Mouse (Mus musculus) hindlimb bud, embryonic 11.5 days (tissue): Measurements from ENCODE around the gene Adk.
"Not testable (repeated sequence)": the region's sequence is repeated elsewhere in the genome, so short reads cannot be mapped to it uniquely, and the experiment has no call there.

Experiments used
- DNase-seq: peaks from one replicate; pipeline ENCODE4 v3.0.0-alpha.2; 2012; ENCODE audit warnings: low read depth, low spot score; ENCODE audit errors: extremely low spot score

The Adk gene

GRCm38 (mm10) chr14:21064321-21064720 is 11.9 kb downstream of the Adk start:
- no peak for DNase-seq

GRCm38 (mm10) chr14:21065490-21066162 is 13.3 kb downstream of the Adk start:
- no peak for DNase-seq

GRCm38 (mm10) chr14:21069594-21069993 is 17.2 kb downstream of the Adk start:
- DNase-seq = no peak

- no peak for DNase-seq
Observed at GRCm38 (mm10) chr14:21073981-21074380, 21.6 kb downstream of the Adk start.

GRCm38 (mm10) chr14:21074398-21075320 is 22.3 kb downstream of the Adk start:
- DNase-seq = no peak

- no peak for DNase-seq
Observed at GRCm38 (mm10) chr14:21075751-21076500, 23.6 kb downstream of the Adk start.

GRCm38 (mm10) chr14:21076501-21077194 is 24.3 kb downstream of the Adk start:
- no peak for DNase-seq

GRCm38 (mm10) chr14:21077939-21078338 is 25.6 kb downstream of the Adk start:
- no peak for DNase-seq

DNA sequence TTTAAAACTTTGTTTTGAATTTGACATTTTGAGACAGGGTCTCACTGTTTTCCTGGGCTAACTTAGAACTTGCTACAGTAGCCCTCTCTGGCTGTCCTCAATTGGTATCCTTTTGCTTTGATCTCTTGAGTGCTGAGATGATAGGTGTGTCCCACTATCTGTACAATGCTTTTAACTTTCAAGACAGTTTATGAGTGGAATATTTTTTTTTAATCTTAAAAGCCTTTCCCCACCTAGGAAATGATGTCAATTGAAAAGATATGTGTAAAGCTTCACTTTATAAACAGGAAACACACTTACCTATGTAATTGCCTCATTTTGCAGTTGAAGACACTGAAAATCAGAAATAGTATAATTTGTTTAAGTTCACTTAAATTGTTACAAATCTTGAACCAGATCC is 26.1 kb downstream of the Adk start:
- no peak for DNase-seq

GRCm38 (mm10) chr14:21082823-21083222 is 30.4 kb downstream of the Adk start:
- DNase-seq = no peak

- no peak for DNase-seq
Observed at GRCm38 (mm10) chr14:21085666-21086065, 33.3 kb downstream of the Adk start.

- no peak for DNase-seq
Observed at GRCm38 (mm10) chr14:21086106-21086505, 33.7 kb downstream of the Adk start.

- peak; percentile 70 for DNase-seq
Observed at GRCm38 (mm10) chr14:21086827-21087351, 34.5 kb downstream of the Adk start.

DNA sequence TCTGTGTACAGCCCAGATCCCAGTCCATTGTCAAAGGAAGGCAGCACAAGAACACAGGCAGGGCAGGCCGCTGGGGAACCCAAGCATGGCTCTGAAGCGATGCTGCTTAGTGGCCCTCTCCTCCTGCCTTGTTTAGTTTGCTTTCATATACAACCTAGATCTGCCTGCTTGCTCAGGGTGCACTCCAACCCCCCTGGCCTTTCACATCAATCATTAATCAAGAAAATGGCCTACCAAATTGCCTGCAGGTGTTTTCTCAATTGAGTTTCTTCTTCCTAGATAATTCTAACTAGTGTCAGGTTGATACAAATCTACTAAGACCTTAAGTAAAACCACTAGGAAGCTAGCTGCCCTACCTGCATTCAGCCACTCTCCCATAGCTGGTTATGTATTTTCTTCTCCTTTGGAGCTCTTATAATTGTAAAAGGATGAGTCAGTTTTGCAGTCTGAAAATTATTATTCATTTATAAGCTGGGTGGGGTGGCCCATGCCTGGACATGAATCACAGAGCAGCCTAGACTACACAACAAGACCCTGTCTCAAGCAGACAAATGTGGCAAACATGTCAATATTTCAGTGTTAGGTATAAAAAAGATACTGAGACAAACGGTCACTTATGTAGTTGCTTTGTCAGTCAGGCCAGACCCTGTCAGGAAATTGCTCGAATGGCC is 35.2 kb downstream of the Adk start:
- DNase-seq = no peak

GRCm38 (mm10) chr14:21088731-21089130 is 36.4 kb downstream of the Adk start:
- no peak for DNase-seq

- no peak for DNase-seq
Observed at GRCm38 (mm10) chr14:21090400-21090799, 38.0 kb downstream of the Adk start.

DNA sequence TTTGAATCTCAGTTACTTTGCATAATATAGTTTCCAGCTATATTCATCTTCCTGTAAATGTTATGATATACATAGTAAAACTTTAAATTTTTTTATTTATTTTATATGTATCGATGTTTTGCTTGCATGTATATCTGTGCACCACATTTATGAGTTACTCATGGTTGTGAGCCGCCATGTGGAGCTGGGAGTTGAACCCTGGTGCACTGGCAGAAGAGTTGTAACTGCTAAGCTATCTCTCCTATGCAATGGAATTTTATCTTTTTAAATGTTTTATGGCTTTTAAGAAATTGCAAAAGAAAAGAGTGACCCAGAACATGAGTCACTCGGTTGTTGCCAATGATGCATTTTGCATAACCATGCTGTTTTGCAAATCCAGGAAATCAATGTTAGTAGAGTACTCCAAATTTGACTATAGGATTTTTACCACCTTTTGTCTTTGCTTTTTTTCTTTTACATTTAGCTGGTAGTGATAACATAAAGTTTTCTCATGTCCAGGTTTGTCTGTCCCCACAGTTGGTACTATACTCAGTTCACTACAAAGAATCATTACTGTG is 38.6 kb downstream of the Adk start:
- DNase-seq = no peak

DNA sequence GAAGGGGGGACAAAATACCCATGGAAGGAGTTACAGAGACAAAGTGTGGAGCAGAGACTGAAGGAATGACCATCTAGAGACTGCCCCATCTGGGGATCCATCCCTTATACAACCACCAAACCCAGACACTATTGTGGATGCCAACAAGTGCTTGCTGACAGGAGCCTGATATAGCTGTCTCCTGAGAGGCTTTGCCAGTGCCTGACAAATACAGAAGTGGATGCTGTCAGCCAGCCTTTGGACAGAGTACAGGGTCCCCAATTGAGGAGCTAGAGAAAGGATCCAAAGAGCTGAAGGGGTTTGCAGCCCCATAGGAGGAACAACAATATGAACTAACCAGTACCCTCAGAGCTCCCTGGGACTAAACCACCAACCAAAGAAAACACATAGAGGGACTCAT is 41.8 kb downstream of the Adk start:
- not testable (repeated sequence) for DNase-seq

DNA sequence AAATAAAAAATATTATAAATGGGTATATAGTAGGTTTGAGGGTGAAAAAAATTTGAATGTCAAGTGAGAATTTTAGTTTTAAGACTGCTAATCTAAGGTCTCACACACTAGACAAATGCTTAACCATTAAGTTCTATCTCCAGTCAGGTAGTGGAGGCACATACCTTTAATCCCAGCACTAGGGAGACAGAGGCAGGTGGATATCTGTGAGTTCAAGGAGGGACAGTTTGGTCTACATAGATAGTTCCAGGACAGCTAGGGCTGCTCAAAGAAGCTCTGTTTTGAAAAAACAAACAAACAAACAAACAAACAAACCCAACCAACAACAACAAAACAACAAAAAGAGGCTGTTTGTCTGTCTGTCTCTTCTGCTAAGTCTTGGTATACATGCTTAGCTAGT is 43.9 kb downstream of the Adk start:
- DNase-seq = no peak

DNA sequence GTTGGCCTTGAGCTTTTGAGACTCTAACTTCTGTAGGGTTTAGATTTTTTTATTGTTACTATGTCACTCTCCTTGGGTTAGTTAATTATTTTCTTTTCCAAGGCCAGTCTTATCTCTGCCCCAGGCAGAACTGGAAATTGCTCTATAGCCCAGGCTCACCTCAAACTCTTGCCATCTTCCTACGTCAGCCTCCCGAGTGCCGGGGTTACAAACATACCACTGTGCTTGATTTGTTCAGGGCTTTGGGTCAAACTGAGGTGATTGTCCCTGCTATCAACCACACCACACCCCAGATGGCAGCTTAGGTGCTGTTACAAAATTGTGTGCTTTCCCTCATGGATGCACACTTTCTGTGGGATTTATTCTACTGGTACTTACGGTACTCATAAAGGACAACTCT is 44.3 kb downstream of the Adk start:
- no peak for DNase-seq
